ENCODE assay signal across 11 mouse cellular contexts in genomic region chr4:123670598-123670997, GRCm38 (mm10). TPM values are rescaled to one million over a fixed set of nuclear protein-coding genes. Genes with fewer than 3 reads are reported as not detected.
DNase-seq lines count a peak whose midpoint lies in the region; ATAC-seq lines count a peak whose summit lies in the region.
"Had no signal": no experiment of that assay in that cellular context is flagged by ENCODE, and none has a peak within 500 bp of the region (broad histone marks: within the 10 kb centered on the region; RNA-seq: fewer than 3 reads in every experiment).

No protein-coding gene starts in this region.

- H3K4me1 ChIP-seq in embryonic facial prominence, embryonic 10.5 days = peaks cover 31% of the 10 kb centered on the region

- no peaks in the 10 kb centered on the region for H3K9me3 ChIP-seq in embryonic facial prominence, embryonic 10.5 days
- H3K9me3 ChIP-seq: heart, embryonic 13.5 days; lung, embryonic 15.5 days had no signal

- ATAC-seq in frontal cortex, adult (ENCODE audit: low TSS enrichment) = peak; percentile 39

- no peak for DNase-seq in frontal cortex, postnatal 10 days (ENCODE audit: low spot score in 2 of 2)
- peak; percentile 41 for DNase-seq in A20 (ENCODE audit: low read depth, low spot score)
- no peak for DNase-seq in embryonic facial prominence, embryonic 10.5 days (ENCODE audit: low spot score)
- DNase-seq in mesoderm, embryonic 11.5 days (ENCODE audit: low read depth, low spot score) = peak; percentile 45
- no peak for DNase-seq in thymus, postnatal 10 days (ENCODE audit: low spot score in 2 of 2)
- DNase-seq in lung, postnatal 14 days = no peak
- no peak for DNase-seq in urinary bladder, postnatal 4 days (ENCODE audit: low spot score in 2 of 2)
- DNase-seq: kidney, adult 11 months had no signal

- H3K36me3 ChIP-seq in embryonic facial prominence, embryonic 10.5 days (replicated peaks) = 0 out of 2 replicates have a peak, but pooled peaks cover 8% of the 10 kb centered on the region
- H3K36me3 ChIP-seq: lung, embryonic 15.5 days had no signal

- no peak overlapping the region for H3K4me3 ChIP-seq in embryonic facial prominence, embryonic 10.5 days
- H3K4me3 ChIP-seq: heart, embryonic 13.5 days; lung, embryonic 15.5 days had no signal

- H3K27me3 ChIP-seq in embryonic facial prominence, embryonic 10.5 days (replicated peaks; ENCODE audit: low read depth, poor library complexity, severe bottlenecking) = no peaks in the 10 kb centered on the region
- H3K27me3 ChIP-seq: heart, embryonic 13.5 days; lung, embryonic 15.5 days had no signal

- H3K27ac ChIP-seq in embryonic facial prominence, embryonic 10.5 days (replicated peaks) = 0 out of 2 replicates have a peak overlapping the region, but pooled peaks have one; percentile 26
- H3K27ac ChIP-seq: lung, embryonic 15.5 days had no signal

RNA-seq across cellular contexts. Expression of gene Macf1, which starts 13.6 kb away (rescaled TPM):
- polyA plus RNA-seq in embryonic facial prominence, embryonic 10.5 days (2016; fragmentation: Nextera tagmentation; extraction: Ambion mirVana) = 46.0 and 47.4 TPM in 2 replicates

RNA-seq across cellular contexts. Expression of gene Ndufs5, which starts 47.4 kb away (rescaled TPM):
- 332 and 340 TPM in 2 replicates for polyA plus RNA-seq in embryonic facial prominence, embryonic 10.5 days (2016; fragmentation: Nextera tagmentation; extraction: Ambion mirVana)

Comparison
In these comparisons a context has a peak if more than half of its experiments do, and no peak if none do; other contexts are left out.
1. DNase-seq: peak in A20 (single experiment) and mesoderm, embryonic 11.5 days (single experiment); none in frontal cortex, postnatal 10 days (0 of 2), embryonic facial prominence, embryonic 10.5 days (single experiment), thymus, postnatal 10 days (0 of 2), lung, postnatal 14 days (single experiment) and urinary bladder, postnatal 4 days (0 of 2).